Mouse (Mus musculus): ENCODE measurements around the gene Camk1. TPM values are rescaled to one million over a fixed set of nuclear protein-coding genes. Genes with fewer than 3 reads are reported as not detected.

Camk1 gene
- total and polyA plus RNA-seq, 2 experiments from 2014 or later = 102 to 132 TPM

DNA sequence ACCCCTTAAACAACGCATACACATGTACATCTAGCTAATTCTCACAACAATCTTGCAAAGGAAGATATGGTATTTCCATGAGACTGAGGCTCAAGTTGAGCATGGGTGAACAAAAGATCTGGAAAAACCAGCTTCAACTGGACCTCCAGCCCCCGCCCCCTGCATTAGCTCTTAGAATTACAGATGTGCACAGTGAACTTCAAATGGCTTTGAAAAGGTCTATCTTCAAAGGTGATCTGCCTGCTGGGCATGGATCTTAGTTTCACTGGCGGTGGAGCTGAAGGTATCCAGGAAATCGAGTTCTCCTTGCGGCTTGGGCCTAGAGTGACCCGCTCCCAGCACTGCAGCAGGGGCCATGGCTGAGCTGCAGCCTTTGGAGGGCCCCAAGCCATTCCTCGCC lies 24.3 kb upstream of the Camk1 start:
- DNase-seq (ENCODE audit: low spot score) (no peak), ATAC-seq (ENCODE audit: low FRiP score) (no peak)
- Histone ChIP-seq H3K27ac (ENCODE audit: low read depth, low read length) (no peak overlapping the region), H3K9me3 (ENCODE audit: low read length) (no peaks in the 10 kb centered on the region), H3K36me3 (ENCODE audit: insufficient read depth, low read length) (peaks cover 52% of the 10 kb centered on the region), H3K4me2 (ENCODE audit: low read depth, low read length, poor library complexity, severe bottlenecking) (no peak overlapping the region), H3K27me3 (ENCODE audit: insufficient read depth, low read length) (no peaks in the 10 kb centered on the region), H3K9ac (replicated peaks; ENCODE audit: low read length, poor library complexity, severe bottlenecking) (no peak overlapping the region), H3K4me1 (ENCODE audit: insufficient read depth, low read length) (no peaks in the 10 kb centered on the region), H3K4me3 (ENCODE audit: low read depth, low read length) (no peak overlapping the region)
- WGBS = 93% methylated on average over 7 of the region's 7 CpGs
- no peak for TF ChIP-seq CTCF (IDR thresholded peaks at IDR 0.05)

- H3K9me3 ChIP-seq (ENCODE audit: low read length) = no peaks in the 10 kb centered on the region
- TF ChIP-seq CTCF (IDR thresholded peaks at IDR 0.05) = no peak
Measured at GRCm38 (mm10) chr6:113367574-113367973, 23.8 kb upstream of the Camk1 start.

DNA sequence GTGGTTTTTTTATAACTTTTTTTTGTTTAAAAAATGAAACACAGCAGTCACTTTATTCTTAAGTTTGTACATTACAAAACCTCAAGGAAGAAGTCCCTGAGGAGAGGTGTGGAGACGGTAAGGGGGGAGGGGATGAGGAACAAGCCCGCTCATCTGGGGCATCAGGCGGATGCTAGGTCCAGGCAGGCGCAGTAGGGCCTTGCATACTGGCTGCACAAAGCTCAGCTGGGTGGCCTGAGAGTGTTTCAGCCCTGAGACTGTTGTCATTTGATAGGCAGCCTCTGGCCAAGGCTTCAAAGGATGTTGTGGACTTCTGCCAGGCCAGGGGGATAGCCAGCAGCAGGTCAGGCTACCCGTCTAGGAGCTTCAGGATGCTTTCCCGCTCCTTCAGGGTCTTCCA lies 22.9 kb upstream of the Camk1 start:
- Histone ChIP-seq H3K4me1 (ENCODE audit: insufficient read depth, low read length) (no peaks in the 10 kb centered on the region), H3K4me3 (ENCODE audit: low read depth, low read length) (no peak overlapping the region), H3K27ac (ENCODE audit: low read depth, low read length) (no peak overlapping the region), H3K9ac (replicated peaks; ENCODE audit: low read length, poor library complexity, severe bottlenecking) (no peak overlapping the region), H3K9me3 (ENCODE audit: low read length) (no peaks in the 10 kb centered on the region), H3K27me3 (ENCODE audit: insufficient read depth, low read length) (no peaks in the 10 kb centered on the region), H3K36me3 (ENCODE audit: insufficient read depth, low read length) (peaks cover 38% of the 10 kb centered on the region), H3K4me2 (ENCODE audit: low read depth, low read length, poor library complexity, severe bottlenecking) (no peak overlapping the region)
- 90% methylated on average over 6 of the region's 6 CpGs for WGBS
- TF ChIP-seq CTCF (IDR thresholded peaks at IDR 0.05) = no peak
- ATAC-seq (ENCODE audit: low FRiP score) = no peak
- no peak for DNase-seq (ENCODE audit: low spot score)

More at GRCm38 (mm10) chr6:113367574-113367973, 23.8 kb upstream of the Camk1 start:
- H3K4me1 ChIP-seq (ENCODE audit: insufficient read depth, low read length) = no peaks in the 10 kb centered on the region
- no peak overlapping the region for H3K4me2 ChIP-seq (ENCODE audit: low read depth, low read length, poor library complexity, severe bottlenecking)
- H3K27me3 ChIP-seq (ENCODE audit: insufficient read depth, low read length) = no peaks in the 10 kb centered on the region
- H3K4me3 ChIP-seq (ENCODE audit: low read depth, low read length) = no peak overlapping the region
- DNase-seq (ENCODE audit: low spot score) (no peak), ATAC-seq (ENCODE audit: low FRiP score) (no peak)
- H3K27ac ChIP-seq (ENCODE audit: low read depth, low read length) = no peak overlapping the region
- H3K36me3 ChIP-seq (ENCODE audit: insufficient read depth, low read length) = peaks cover 47% of the 10 kb centered on the region
- no peak overlapping the region for H3K9ac ChIP-seq (replicated peaks; ENCODE audit: low read length, poor library complexity, severe bottlenecking)
- 100% methylated on average over 1 of the region's 1 CpGs for WGBS

- ATAC-seq (ENCODE audit: low FRiP score) (no peak), DNase-seq (ENCODE audit: low spot score) (no peak)
- Histone ChIP-seq H3K9ac (replicated peaks; ENCODE audit: low read length, poor library complexity, severe bottlenecking) (no peak overlapping the region), H3K4me2 (ENCODE audit: low read depth, low read length, poor library complexity, severe bottlenecking) (no peak overlapping the region), H3K4me1 (ENCODE audit: insufficient read depth, low read length) (no peaks in the 10 kb centered on the region), H3K27ac (ENCODE audit: low read depth, low read length) (no peak overlapping the region), H3K27me3 (ENCODE audit: insufficient read depth, low read length) (no peaks in the 10 kb centered on the region), H3K9me3 (ENCODE audit: low read length) (no peaks in the 10 kb centered on the region), H3K4me3 (ENCODE audit: low read depth, low read length) (no peak overlapping the region), H3K36me3 (ENCODE audit: insufficient read depth, low read length) (peaks cover 20% of the 10 kb centered on the region)
- 73% methylated on average over 8 of the region's 8 CpGs for WGBS
- TF ChIP-seq CTCF (IDR thresholded peaks at IDR 0.05) = no peak
Measured at GRCm38 (mm10) chr6:113364518-113365135, 20.8 kb upstream of the Camk1 start.

DNA sequence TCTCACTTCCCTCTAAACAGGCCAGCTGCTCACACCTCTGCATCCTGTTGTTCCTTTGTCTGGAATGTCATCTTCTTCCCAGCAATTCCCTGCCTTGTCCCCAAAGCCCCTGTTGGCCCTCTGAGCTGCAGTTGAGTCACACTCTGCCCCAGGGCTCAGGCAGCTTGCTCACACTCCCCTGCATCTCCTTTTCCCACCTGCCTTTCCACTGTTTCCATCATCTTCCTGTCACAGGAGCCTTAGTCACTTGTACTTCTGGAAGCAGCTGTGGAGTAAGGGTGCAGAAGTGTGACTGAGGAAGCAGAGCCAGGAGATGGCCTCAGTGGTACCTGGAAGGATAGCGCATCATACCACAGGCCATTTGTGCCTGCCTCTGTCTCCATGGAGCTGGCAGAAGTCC lies 18.5 kb upstream of the Camk1 start:
- ATAC-seq (ENCODE audit: low FRiP score) = no peak

GRCm38 (mm10) chr6:113361476-113361875 lies 17.7 kb upstream of the Camk1 start:
- peak; percentile 19; the same call in 1 of the 2 replicates for TF ChIP-seq CTCF (IDR thresholded peaks at IDR 0.05)
- 81% methylated on average over 4 of the region's 4 CpGs for WGBS
- Histone ChIP-seq H3K27me3 (ENCODE audit: insufficient read depth, low read length) (no peaks in the 10 kb centered on the region), H3K36me3 (ENCODE audit: insufficient read depth, low read length) (peaks cover 2% of the 10 kb centered on the region; the same call in 1 of the 2 replicates), H3K4me2 (ENCODE audit: low read depth, low read length, poor library complexity, severe bottlenecking) (no peak overlapping the region), H3K27ac (ENCODE audit: low read depth, low read length) (no peak overlapping the region), H3K9me3 (ENCODE audit: low read length) (no peaks in the 10 kb centered on the region), H3K4me1 (ENCODE audit: insufficient read depth, low read length) (no peaks in the 10 kb centered on the region), H3K9ac (replicated peaks; ENCODE audit: low read length, poor library complexity, severe bottlenecking) (no peak overlapping the region), H3K4me3 (ENCODE audit: low read depth, low read length) (no peak overlapping the region)
- no peak for DNase-seq (ENCODE audit: low spot score)
- no peak for ATAC-seq (ENCODE audit: low FRiP score)

More for the DNA sequence above, 18.5 kb upstream of the Camk1 start:
- no peak for DNase-seq (ENCODE audit: low spot score)
- peaks cover 2% of the 10 kb centered on the region; the same call in 1 of the 2 replicates for H3K36me3 ChIP-seq (ENCODE audit: insufficient read depth, low read length)
- H3K4me3 ChIP-seq (ENCODE audit: low read depth, low read length) = no peak overlapping the region
- TF ChIP-seq CTCF (IDR thresholded peaks at IDR 0.05) = no peak
- no peak overlapping the region for H3K4me2 ChIP-seq (ENCODE audit: low read depth, low read length, poor library complexity, severe bottlenecking)
- H3K9ac ChIP-seq (replicated peaks; ENCODE audit: low read length, poor library complexity, severe bottlenecking) = no peak overlapping the region
- 100% methylated on average over 1 of the region's 1 CpGs for WGBS
- H3K9me3 ChIP-seq (ENCODE audit: low read length) = no peaks in the 10 kb centered on the region
- no peak overlapping the region for H3K27ac ChIP-seq (ENCODE audit: low read depth, low read length)
- no peaks in the 10 kb centered on the region for H3K4me1 ChIP-seq (ENCODE audit: insufficient read depth, low read length)
- no peaks in the 10 kb centered on the region for H3K27me3 ChIP-seq (ENCODE audit: insufficient read depth, low read length)
